Mouse (Mus musculus) kidney, embryonic 16.5 days (tissue): ENCODE measurements at regions not wholly inside any gene's neighbourhood (a gene's known extent, or its start where the extent isn't known, plus 50 kb on each side); places are given as distances from the start of the nearest gene placed in this dataset.

Experiments
- ATAC-seq: fragments of 200-750 bp; cut with Nextera tagmentation; 2 replicates; pipeline ENCODE4 v1.8.0; 2017; ENCODE audit warnings: moderate TSS enrichment; ENCODE audit not compliant: low FRiP score, low TSS enrichment
- H3K27ac ChIP-seq: fragments of 300-500 bp; sonication (generic); 2 replicates; pipeline ENCODE4 v1.5.1; 2014; ENCODE audit warnings: low read length
- H3K27me3 ChIP-seq: fragments of 300-500 bp; sonication (generic); 2 replicates; pipeline ENCODE4 v1.6.1; 2014; ENCODE audit warnings: low read length, control low read depth, mixed read lengths; ENCODE audit not compliant: insufficient read depth
- H3K36me3 ChIP-seq: fragments of 300-500 bp; sonication (generic); 2 replicates; pipeline ENCODE4 v1.6.1; 2014; ENCODE audit warnings: low read length, control low read depth, mixed read lengths; ENCODE audit not compliant: insufficient read depth
- H3K4me1 ChIP-seq: fragments of 300-500 bp; sonication (generic); 2 replicates; pipeline ENCODE4 v1.6.1; 2014; ENCODE audit warnings: low read length, control low read depth, mixed read lengths; ENCODE audit not compliant: insufficient read depth
- H3K4me2 ChIP-seq: fragments of 300-500 bp; sonication (generic); replicated peaks from 2 replicates; pipeline ENCODE4 v1.6.1; 2014; ENCODE audit warnings: low read depth, low read length
- H3K4me3 ChIP-seq: fragments of 300-500 bp; sonication (generic); 2 replicates; pipeline ENCODE4 v1.5.1; 2014; ENCODE audit warnings: mild to moderate bottlenecking, low read length
- H3K9ac ChIP-seq: fragments of 300-500 bp; sonication (generic); replicated peaks from 2 replicates; pipeline ENCODE4 v1.6.1; 2014; ENCODE audit warnings: low read length
- H3K9me3 ChIP-seq: fragments of 300-500 bp; sonication (generic); 2 replicates; pipeline ENCODE4 v1.6.1; 2016; ENCODE audit warnings: low read length, control low read depth
- WGBS: fragments of 180-500 bp; shearing (Covaris S2); extraction: QIAGEN DNeasy Blood & Tissue Kit; methylation state at CpG from one replicate; pipeline ENCODE4 v1.1.7; 2014; 5-methylcytosine and 5-hydroxymethylcytosine counted together

DNA sequence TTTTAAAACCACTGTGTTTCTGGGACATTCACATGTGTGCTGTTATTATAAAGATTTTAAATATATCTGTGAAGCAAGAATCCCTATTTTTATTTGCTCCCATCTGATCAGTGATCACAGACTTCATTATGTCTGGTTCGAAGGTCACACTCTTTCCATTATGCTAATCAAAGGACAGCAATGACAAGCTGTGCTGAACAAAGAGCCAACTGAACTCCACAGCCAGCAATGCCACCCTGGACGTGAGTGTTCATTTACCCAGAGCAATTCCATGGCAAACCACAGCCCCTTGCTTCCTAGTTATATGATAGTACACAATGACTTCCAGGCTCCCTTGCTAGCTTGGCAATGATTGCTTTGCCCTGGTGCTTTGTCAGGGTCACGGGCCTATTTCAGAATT, 55.6 kb upstream of the Ccdc190 start:
- Histone ChIP-seq H3K36me3 (no peaks in the 10 kb centered on the region), H3K4me1 (no peaks in the 10 kb centered on the region), H3K9ac (no peak overlapping the region), H3K9me3 (no peaks in the 10 kb centered on the region), H3K27me3 (no peaks in the 10 kb centered on the region; the same call in 1 of the 2 replicates), H3K4me3 (no peak overlapping the region), H3K27ac (no peak overlapping the region), H3K4me2 (no peak overlapping the region)
- WGBS: 52% methylated on average over 3 of the region's 3 CpGs
- no peak for ATAC-seq

DNA sequence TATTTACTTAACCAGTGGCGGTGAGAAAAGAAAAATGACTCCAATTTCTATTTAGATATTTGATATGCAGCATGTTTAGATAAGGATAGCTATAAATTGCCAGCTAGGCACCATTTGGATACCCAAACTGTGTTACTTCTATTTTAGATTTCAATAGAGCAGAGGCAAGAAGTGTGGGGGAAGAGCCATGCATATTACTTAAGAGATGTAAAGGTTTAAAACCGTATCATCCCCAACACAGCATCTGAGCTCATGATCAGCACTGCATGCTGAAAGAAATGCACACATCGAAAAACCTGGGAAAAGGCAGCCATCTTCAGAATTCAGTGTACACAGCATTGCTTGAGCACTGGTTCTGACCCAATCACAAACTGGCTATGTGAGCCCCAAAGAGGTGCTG, 59.8 kb upstream of the Ccdc190 start:
- no peak overlapping the region for H3K27ac ChIP-seq
- H3K4me3 ChIP-seq: no peak overlapping the region
- no peak overlapping the region for H3K9ac ChIP-seq
- 46% methylated on average over 3 of the region's 3 CpGs for WGBS
- H3K4me1 ChIP-seq: peaks cover 9% of the 10 kb centered on the region; the same call in 1 of the 2 replicates
- H3K36me3 ChIP-seq: no peaks in the 10 kb centered on the region
- H3K9me3 ChIP-seq: no peaks in the 10 kb centered on the region
- no peaks in the 10 kb centered on the region; the same call in 1 of the 2 replicates for H3K27me3 ChIP-seq
- no peak for ATAC-seq
- no peak overlapping the region for H3K4me2 ChIP-seq

- WGBS: 36% methylated on average over 3 of the region's 3 CpGs
- peak; percentile 79 for ATAC-seq
Observed at GRCm38 (mm10) chr1:169867453-169867852, 61.0 kb upstream of the Ccdc190 start.

GRCm38 (mm10) chr1:169866840-169867239, 61.6 kb upstream of the Ccdc190 start:
- H3K4me2 ChIP-seq: no peak overlapping the region
- 35% methylated on average over 6 of the region's 6 CpGs for WGBS
- no peaks in the 10 kb centered on the region for H3K27me3 ChIP-seq

More at GRCm38 (mm10) chr1:169867453-169867852, 61.0 kb upstream of the Ccdc190 start:
- no peak overlapping the region for H3K9ac ChIP-seq
- H3K27me3 ChIP-seq: no peaks in the 10 kb centered on the region
- H3K4me2 ChIP-seq: no peak overlapping the region
- no peaks in the 10 kb centered on the region for H3K36me3 ChIP-seq
- no peak overlapping the region for H3K27ac ChIP-seq
- H3K4me3 ChIP-seq: no peak overlapping the region
- peaks cover 9% of the 10 kb centered on the region; the same call in 1 of the 2 replicates for H3K4me1 ChIP-seq
- H3K9me3 ChIP-seq: no peaks in the 10 kb centered on the region

GRCm38 (mm10) chr1:169859041-169859440, 69.4 kb upstream of the Ccdc190 start:
- Histone ChIP-seq H3K4me3 (no peak overlapping the region), H3K9ac (no peak overlapping the region), H3K27me3 (no peaks in the 10 kb centered on the region), H3K27ac (no peak overlapping the region), H3K4me2 (no peak overlapping the region), H3K4me1 (no peaks in the 10 kb centered on the region), H3K36me3 (no peaks in the 10 kb centered on the region), H3K9me3 (no peaks in the 10 kb centered on the region)
- 80% methylated on average over 3 of the region's 3 CpGs for WGBS
- no peak for ATAC-seq

More at GRCm38 (mm10) chr1:169866840-169867239, 61.6 kb upstream of the Ccdc190 start:
- H3K9ac ChIP-seq: no peak overlapping the region
- H3K27ac ChIP-seq: no peak overlapping the region
- H3K4me1 ChIP-seq: peaks cover 9% of the 10 kb centered on the region; the same call in 1 of the 2 replicates
- ATAC-seq: peak; percentile 72; the same call in 1 of the 2 replicates
- no peaks in the 10 kb centered on the region for H3K36me3 ChIP-seq
- H3K9me3 ChIP-seq: no peaks in the 10 kb centered on the region
- no peak overlapping the region for H3K4me3 ChIP-seq

DNA sequence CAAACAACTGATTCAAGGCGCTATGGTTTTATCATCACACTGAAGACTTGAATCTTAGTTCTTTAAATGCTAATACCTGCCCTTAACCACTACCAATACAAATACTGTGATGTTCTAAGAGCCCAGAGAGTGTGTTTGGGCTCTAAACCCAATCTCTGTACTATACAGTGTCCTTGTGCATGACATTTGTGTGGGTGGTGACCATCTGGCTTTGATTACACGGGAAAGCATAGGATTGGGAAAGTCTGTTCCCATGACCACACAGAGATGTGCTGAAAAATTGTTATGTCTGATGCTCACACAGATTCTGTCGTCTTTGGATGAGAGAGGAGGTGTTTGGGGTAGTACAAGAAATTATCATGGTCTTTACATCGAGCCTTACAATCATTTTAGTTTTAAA, 76.8 kb upstream of the Ccdc190 start:
- Histone ChIP-seq H3K9ac (no peak overlapping the region), H3K36me3 (no peaks in the 10 kb centered on the region), H3K4me3 (no peak overlapping the region), H3K9me3 (no peaks in the 10 kb centered on the region), H3K27me3 (no peaks in the 10 kb centered on the region), H3K27ac (no peak overlapping the region), H3K4me2 (no peak overlapping the region), H3K4me1 (no peaks in the 10 kb centered on the region)
- WGBS: 53% methylated on average over 4 of the region's 4 CpGs
- ATAC-seq: no peak

GRCm38 (mm10) chr1:169848254-169849015, 80.0 kb upstream of the Ccdc190 start:
- no peak overlapping the region for H3K9ac ChIP-seq
- no peak overlapping the region for H3K27ac ChIP-seq
- 83% methylated on average over 10 of the region's 10 CpGs for WGBS
- H3K9me3 ChIP-seq: no peaks in the 10 kb centered on the region
- no peak overlapping the region for H3K4me2 ChIP-seq
- no peaks in the 10 kb centered on the region for H3K4me1 ChIP-seq
- no peaks in the 10 kb centered on the region for H3K36me3 ChIP-seq
- H3K27me3 ChIP-seq: no peaks in the 10 kb centered on the region
- no peak for ATAC-seq
- no peak overlapping the region for H3K4me3 ChIP-seq

DNA sequence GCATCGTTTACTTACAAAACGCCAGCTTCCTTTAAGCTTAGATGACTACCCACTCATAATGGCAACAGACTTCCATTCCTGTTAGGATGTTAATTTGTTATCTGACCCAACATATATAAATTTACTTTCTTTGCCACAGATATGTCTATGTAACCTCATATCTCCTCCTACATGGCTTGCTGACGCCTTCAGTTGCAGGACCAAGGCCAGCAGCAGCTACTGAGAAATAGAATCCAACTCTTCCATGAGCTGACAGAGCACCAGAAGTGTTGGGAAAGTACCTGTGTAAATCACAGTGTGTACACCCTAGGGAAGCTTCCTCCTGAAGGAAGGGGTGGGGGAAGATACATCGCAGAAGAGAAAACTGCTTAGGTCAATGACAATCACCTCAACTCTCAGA, 86.0 kb upstream of the Ccdc190 start:
- no peak overlapping the region for H3K9ac ChIP-seq
- H3K36me3 ChIP-seq: no peaks in the 10 kb centered on the region
- H3K4me3 ChIP-seq: no peak overlapping the region
- 76% methylated on average over 4 of the region's 4 CpGs for WGBS
- no peaks in the 10 kb centered on the region for H3K27me3 ChIP-seq
- H3K4me1 ChIP-seq: no peaks in the 10 kb centered on the region
- no peak for ATAC-seq
- no peak overlapping the region for H3K27ac ChIP-seq
- no peaks in the 10 kb centered on the region for H3K9me3 ChIP-seq
- H3K4me2 ChIP-seq: no peak overlapping the region

DNA sequence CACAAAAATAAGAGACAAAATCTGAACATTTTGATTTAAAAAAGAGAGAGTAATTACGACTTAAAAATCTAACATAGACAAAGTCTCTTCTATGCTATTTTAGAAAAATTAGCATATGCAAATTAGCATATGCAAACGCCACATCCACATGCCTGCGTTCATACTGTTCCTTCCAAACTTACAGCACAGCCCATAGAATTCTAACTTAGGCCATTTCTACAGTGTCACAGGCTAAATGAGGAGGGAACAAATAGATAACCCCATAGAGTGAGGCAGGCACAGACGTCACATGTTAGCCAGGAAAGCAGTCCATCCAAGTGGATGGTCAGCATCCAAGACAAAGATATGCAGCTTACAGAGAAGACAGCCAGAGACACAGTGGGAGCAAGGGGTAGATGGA, 87.5 kb upstream of the Ccdc190 start:
- H3K36me3 ChIP-seq: no peaks in the 10 kb centered on the region
- ATAC-seq: no peak
- no peak overlapping the region for H3K27ac ChIP-seq
- no peak overlapping the region for H3K4me3 ChIP-seq
- no peak overlapping the region for H3K4me2 ChIP-seq
- H3K27me3 ChIP-seq: no peaks in the 10 kb centered on the region
- H3K4me1 ChIP-seq: no peaks in the 10 kb centered on the region
- WGBS: 86% methylated on average over 4 of the region's 4 CpGs
- H3K9me3 ChIP-seq: no peaks in the 10 kb centered on the region
- H3K9ac ChIP-seq: no peak overlapping the region

DNA sequence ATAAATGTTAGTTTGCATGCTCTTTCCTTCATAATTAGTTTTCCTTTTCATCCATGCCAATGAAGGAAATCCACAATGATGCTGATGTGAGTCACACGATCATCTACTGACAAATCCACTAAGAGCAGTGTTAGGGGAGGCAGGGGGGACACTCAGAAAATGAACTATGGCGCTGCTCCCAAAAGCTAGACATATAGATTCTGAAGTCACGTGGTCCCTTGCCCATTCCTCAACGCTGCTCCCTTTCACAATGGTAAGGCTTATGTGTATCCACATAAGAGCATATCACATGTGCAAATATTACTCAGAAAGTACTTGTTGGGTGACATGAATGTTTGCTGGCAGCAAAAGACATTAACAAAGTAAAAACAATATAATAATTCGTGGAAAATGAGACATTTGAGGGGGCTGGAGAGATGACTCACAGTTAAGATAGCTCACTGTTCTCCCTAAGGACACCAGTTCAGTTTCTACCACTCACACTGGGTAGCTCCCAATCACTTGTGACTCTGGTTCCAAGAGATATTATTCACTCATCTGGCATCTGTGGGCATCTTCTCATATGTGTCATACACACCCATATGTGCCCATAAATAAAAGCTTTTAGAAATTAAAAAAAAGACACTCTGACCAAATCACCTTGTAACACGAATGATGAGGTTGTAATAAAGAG, 88.3 kb upstream of the Ccdc190 start:
- no peak for ATAC-seq
- Histone ChIP-seq H3K27me3 (no peaks in the 10 kb centered on the region), H3K36me3 (no peaks in the 10 kb centered on the region), H3K4me2 (no peak overlapping the region), H3K9ac (no peak overlapping the region), H3K4me3 (no peak overlapping the region), H3K4me1 (no peaks in the 10 kb centered on the region), H3K27ac (no peak overlapping the region), H3K9me3 (no peaks in the 10 kb centered on the region)
- 81% methylated on average over 6 of the region's 6 CpGs for WGBS
